Mouse (Mus musculus) brain, embryonic 14.5 days (tissue): ENCODE results near the gene Acbd6.

Source experiments
- CTCF ChIP-seq: fragments of 200-500 bp; IDR thresholded peaks from 2 replicates; pipeline ENCODE4 v1.5.1; 2012; ENCODE audit warnings: inconsistent platforms, mild to moderate bottlenecking, moderate library complexity, borderline replicate concordance; ENCODE audit not compliant: insufficient read depth, insufficient read length; ENCODE audit errors: extremely low read depth
- POLR2A ChIP-seq: fragments of 200-500 bp; IDR thresholded peaks from 2 replicates; pipeline ENCODE4 v1.6.1; 2012; ENCODE audit warnings: mild to moderate bottlenecking, inconsistent platforms, borderline replicate concordance; ENCODE audit not compliant: poor library complexity, insufficient read depth, insufficient read length, severe bottlenecking; ENCODE audit errors: extremely low read depth

DNA sequence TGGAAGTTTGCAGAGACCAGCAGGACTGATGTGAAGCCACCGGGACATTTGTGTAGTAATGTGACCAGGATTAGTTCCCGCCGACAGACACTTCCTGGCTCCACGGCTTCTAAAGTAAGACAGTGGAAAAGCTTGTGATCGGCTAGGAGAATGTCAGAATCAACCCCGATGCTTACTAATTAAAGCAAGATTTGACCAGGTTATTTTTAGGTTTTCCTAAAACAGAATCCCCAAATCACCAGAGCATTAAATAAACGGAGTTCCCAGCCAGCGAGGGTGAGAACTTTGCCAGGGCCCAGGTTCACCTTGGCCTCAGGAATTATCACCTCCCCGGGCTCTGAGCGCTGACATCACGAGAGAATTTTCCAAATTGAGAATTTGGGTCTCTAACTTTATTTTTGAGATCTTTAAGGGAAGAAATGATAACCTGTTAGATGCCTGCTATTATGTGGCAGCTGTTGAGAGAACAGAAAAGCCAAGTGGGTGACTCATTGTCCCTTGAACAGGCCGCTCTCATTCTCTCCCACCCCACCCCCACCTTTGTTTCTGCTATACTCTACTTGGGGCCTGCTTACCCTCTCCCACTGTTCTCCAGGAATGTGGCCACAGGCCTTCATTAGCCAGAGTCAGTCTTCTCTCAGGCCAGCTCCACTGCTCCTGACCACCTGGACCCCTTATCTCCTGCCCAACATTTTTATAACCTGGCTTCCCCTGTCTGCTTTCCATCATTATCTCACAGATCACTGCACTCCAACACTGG is 30.7 kb upstream of the Acbd6 start:
- TF ChIP-seq CTCF: no peak
- TF ChIP-seq POLR2A: no peak
